Mouse (Mus musculus) myocyte (in vitro differentiated cells): ENCODE results near the gene Espl1.

Experiments used
- CEBPB ChIP-seq: IDR thresholded peaks from 2 replicates; pipeline ENCODE4 v1.6.1; 2011; ENCODE audit warnings: mild to moderate bottlenecking, moderate library complexity; ENCODE audit not compliant: poor library complexity, insufficient read depth, severe bottlenecking
- E2F4 ChIP-seq: IDR thresholded peaks from one replicate; pipeline ENCODE4 v1.6.1; 2011; ENCODE audit warnings: mild to moderate bottlenecking, control low read depth, moderate library complexity; ENCODE audit not compliant: insufficient read depth
- MAX ChIP-seq: IDR thresholded peaks from one replicate; pipeline ENCODE4 v1.6.1; 2011; ENCODE audit warnings: low read depth, mild to moderate bottlenecking, control low read depth
- MYOD1 ChIP-seq, 3 experiments: IDR thresholded peaks; one replicate each; pipeline ENCODE4 v1.6.1; 2011; ENCODE audit warnings: control low read depth in 2 of 3, low read depth in 2 of 3, mild to moderate bottlenecking in 2 of 3, moderate library complexity in 1 of 3; ENCODE audit not compliant: insufficient read length in 2 of 3, control insufficient read depth in 1 of 3
- MYOG ChIP-seq, 3 experiments: IDR thresholded peaks; one replicate each; pipeline ENCODE4 v1.6.1; 2011; ENCODE audit warnings: control low read depth in 2 of 3, low read depth in 2 of 3, mild to moderate bottlenecking in 2 of 3; ENCODE audit not compliant: insufficient read length in 2 of 3, control insufficient read depth in 1 of 3, insufficient read depth in 1 of 3
- POLR2A ChIP-seq: IDR thresholded peaks from one replicate; pipeline ENCODE4 v1.6.1; 2011; ENCODE audit warnings: low read depth, mild to moderate bottlenecking, control low read depth, moderate library complexity; ENCODE audit not compliant: insufficient read length
- POLR2AphosphoS2 ChIP-seq: IDR thresholded peaks from one replicate; pipeline ENCODE4 v1.6.1; 2011; ENCODE audit warnings: low read depth, control low read depth; ENCODE audit not compliant: insufficient read length
- TCF12 ChIP-seq: IDR thresholded peaks from one replicate; pipeline ENCODE4 v1.6.1; 2011; ENCODE audit warnings: mild to moderate bottlenecking, control low read depth; ENCODE audit not compliant: poor library complexity, insufficient read depth, severe bottlenecking
- USF1 ChIP-seq: IDR thresholded peaks from one replicate; pipeline ENCODE4 v1.6.1; 2011; ENCODE audit warnings: low read depth, mild to moderate bottlenecking, control low read depth, moderate library complexity

GRCm38 (mm10) chr15:102249251-102249691 lies 46.8 kb upstream of the Espl1 start:
- TF ChIP-seq POLR2A: no peak
- TF ChIP-seq MYOD1 (IDR thresholded peaks at IDR 0.05; ENCODE audit: control insufficient read depth in 1 of 3, insufficient read length in 2 of 3, low read depth in 2 of 3): no peak
- TF ChIP-seq MAX: no peak
- no peak for TF ChIP-seq E2F4
- TF ChIP-seq CEBPB: no peak
- no peak for TF ChIP-seq TCF12
- no peak for TF ChIP-seq POLR2AphosphoS2
- TF ChIP-seq MYOG (IDR thresholded peaks at IDR 0.05; ENCODE audit: control insufficient read depth in 1 of 3, insufficient read depth in 1 of 3, insufficient read length in 2 of 3, low read depth in 2 of 3): no peak
- no peak for TF ChIP-seq USF1
